Mouse (Mus musculus): ENCODE measurements around the gene Swt1.

DNA sequence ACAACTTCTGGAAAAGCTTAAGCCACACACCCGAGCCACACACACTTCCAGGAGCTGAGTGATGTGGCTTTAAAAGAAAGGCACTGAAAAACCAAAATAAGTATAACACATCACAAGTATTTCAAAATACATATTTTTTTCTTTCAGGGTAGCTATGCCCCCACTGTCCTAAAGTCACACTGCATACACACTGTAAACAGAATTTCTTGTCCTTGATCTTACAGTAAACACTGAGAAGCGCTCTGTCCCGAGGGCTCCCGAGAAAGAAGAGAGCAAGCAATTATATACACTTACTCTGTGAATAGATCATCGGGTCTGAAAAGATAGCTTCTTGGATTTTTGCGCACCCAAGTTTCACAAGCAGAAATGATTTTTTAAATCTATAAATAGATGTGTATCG is 109.0 kb downstream of the Swt1 start:
- TF ChIP-seq CTCF (conservative IDR thresholded peaks at IDR 0.05; ENCODE audit: insufficient read depth, insufficient read length, low read depth, low read length) (no peak), POLR2A (IDR thresholded peaks at IDR 0.05; ENCODE audit: low read depth, low read length) (no peak)
